Mouse (Mus musculus): ENCODE measurements at regions not wholly inside any gene's neighbourhood (a gene's known extent, or its start where the extent isn't known, plus 50 kb on each side); places are given as distances from the start of the nearest gene placed in this dataset.

- TF ChIP-seq CTCF (IDR thresholded peaks at IDR 0.05; ENCODE audit: insufficient read depth, low read length), result no peak
- TF ChIP-seq POLR2A (IDR thresholded peaks at IDR 0.05; ENCODE audit: borderline replicate concordance, extremely low read depth, low read depth, low read length), result no peak
Measured at GRCm38 (mm10) chr13:37654651-37655050, 123.5 kb upstream of the Rreb1 start.

Data from lung, adult 2 months (tissue).